Mouse (Mus musculus) midbrain, embryonic 16.5 days (tissue): ENCODE results near the gene Hlcs. TPM values are rescaled to one million over a fixed set of nuclear protein-coding genes. Genes with fewer than 3 reads are reported as not detected.

Source experiments
- ATAC-seq: fragments of 200-750 bp; cut with Nextera tagmentation; 2 replicates; pipeline ENCODE4 v1.8.0; 2017; ENCODE audit warnings: moderate TSS enrichment
- H3K27ac ChIP-seq: fragments of 300-500 bp; sonication (generic); 2 replicates; pipeline ENCODE4 v1.5.1; 2014; ENCODE audit warnings: mild to moderate bottlenecking, low read length, mixed read lengths
- H3K27me3 ChIP-seq: fragments of 300-500 bp; sonication (generic); 2 replicates; pipeline ENCODE4 v1.6.1; 2014; ENCODE audit warnings: low read depth, low read length, mixed read lengths; ENCODE audit not compliant: control insufficient read depth, insufficient read depth
- H3K36me3 ChIP-seq: fragments of 300-500 bp; sonication (generic); 2 replicates; pipeline ENCODE4 v1.6.1; 2014; ENCODE audit warnings: mild to moderate bottlenecking, low read length, moderate library complexity, mixed read lengths; ENCODE audit not compliant: control insufficient read depth, insufficient read depth
- H3K4me1 ChIP-seq: fragments of 300-500 bp; sonication (generic); 2 replicates; pipeline ENCODE4 v1.6.1; 2014; ENCODE audit warnings: mild to moderate bottlenecking, low read length, mixed read lengths; ENCODE audit not compliant: control insufficient read depth, insufficient read depth
- H3K4me2 ChIP-seq: fragments of 300-500 bp; sonication (generic); 2 replicates; pipeline ENCODE4 v1.6.1; 2014; ENCODE audit warnings: mild to moderate bottlenecking, low read length, mixed read lengths
- H3K4me3 ChIP-seq: fragments of 300-500 bp; sonication (generic); 2 replicates; pipeline ENCODE4 v1.5.1; 2014; ENCODE audit warnings: low read depth, mild to moderate bottlenecking, low read length, moderate library complexity, mixed read lengths
- H3K9ac ChIP-seq: fragments of 300-500 bp; sonication (generic); 2 replicates; pipeline ENCODE4 v1.6.1; 2014; ENCODE audit warnings: low read depth, low read length, mixed read lengths
- H3K9me3 ChIP-seq: fragments of 300-500 bp; sonication (generic); replicated peaks from 2 replicates; pipeline ENCODE4 v1.6.1; 2014; ENCODE audit warnings: mild to moderate bottlenecking, low read length, mixed read lengths; ENCODE audit not compliant: control insufficient read depth, poor library complexity, severe bottlenecking
- WGBS: fragments of 180-500 bp; shearing (Covaris S2); extraction: QIAGEN DNeasy Blood & Tissue Kit; methylation state at CpG from one replicate; pipeline ENCODE4 v1.1.7; 2014; 5-methylcytosine and 5-hydroxymethylcytosine counted together
- polyA plus RNA-seq: library from polyadenylated mRNA; unstranded; fragments of >200 nt; fragmentation: Nextera tagmentation; extraction: Ambion mirVana; gene quantifications from 2 replicates; pipeline ENCODE4 v1.2.1, GENCODE M21; 2015

Gene Hlcs
- polyA plus RNA-seq, 1 experiment from 2014 or later, result 8.6 TPM

- H3K4me2 ChIP-seq, result no peak overlapping the region
- no peak overlapping the region for H3K4me3 ChIP-seq
- H3K36me3 ChIP-seq, result no peaks in the 10 kb centered on the region
- no peak overlapping the region for H3K27ac ChIP-seq
- 54% methylated on average over 5 of the region's 5 CpGs for WGBS
- peaks cover 11% of the 10 kb centered on the region for H3K27me3 ChIP-seq
- peaks cover 15% of the 10 kb centered on the region for H3K4me1 ChIP-seq
- no peak for ATAC-seq
- no peaks in the 10 kb centered on the region for H3K9me3 ChIP-seq
- H3K9ac ChIP-seq, result no peak overlapping the region
Observed at GRCm38 (mm10) chr16:94330429-94330828, 17.1 kb upstream of the Hlcs start.

DNA sequence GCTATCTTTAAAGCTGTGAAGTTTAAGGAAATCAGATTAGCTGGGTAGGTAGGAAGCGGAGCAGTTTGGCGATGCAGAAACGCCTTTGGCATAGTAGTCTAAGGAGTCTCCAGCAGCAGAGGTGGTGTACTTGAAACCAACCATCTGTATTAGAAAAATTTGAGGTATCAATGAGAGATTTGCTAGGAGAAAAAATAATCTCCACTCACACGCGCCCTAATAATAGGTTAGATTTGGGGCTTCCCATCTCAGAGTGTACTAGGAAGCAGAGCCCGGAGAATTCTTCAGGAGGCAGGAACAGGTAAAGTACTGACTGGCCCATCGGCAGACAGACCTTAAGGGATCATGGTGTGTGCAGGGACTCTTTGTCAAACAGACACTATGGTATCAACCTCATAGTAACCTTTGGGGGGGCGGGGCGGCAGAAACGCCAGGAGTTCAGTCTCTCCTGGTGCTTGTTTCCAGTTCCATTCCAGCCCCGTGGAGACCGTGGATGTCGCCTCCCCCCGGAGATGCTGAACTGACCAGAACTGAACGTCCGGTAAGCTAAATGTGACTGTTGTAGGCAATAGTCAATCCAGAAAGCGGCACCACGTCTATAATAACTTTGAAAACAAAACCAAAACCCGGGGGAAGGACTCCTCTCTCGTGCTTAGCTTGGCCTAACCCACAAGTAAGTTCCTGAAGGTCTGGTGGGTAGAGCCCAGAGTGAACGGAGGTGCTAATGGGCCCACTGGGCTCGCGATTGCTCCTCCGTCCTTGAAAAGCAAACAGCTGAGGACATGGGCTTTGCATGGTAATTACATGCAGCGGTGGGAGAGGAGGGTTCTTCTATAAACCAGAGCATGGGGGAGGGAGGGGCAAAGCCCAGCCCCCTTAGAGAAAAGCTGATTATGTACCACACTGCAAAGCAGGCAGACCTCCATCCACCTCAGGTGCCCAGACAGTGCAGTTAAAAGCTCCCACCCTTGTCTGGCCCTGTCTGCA, 15.8 kb upstream of the Hlcs start:
- Histone ChIP-seq H3K9me3 (no peaks in the 10 kb centered on the region), H3K4me2 (peak overlapping the region; percentile 64), H3K36me3 (no peaks in the 10 kb centered on the region), H3K4me3 (peak overlapping the region; percentile 37; the same call in 1 of the 2 replicates), H3K27me3 (peaks cover 11% of the 10 kb centered on the region), H3K4me1 (peaks cover 15% of the 10 kb centered on the region), H3K27ac (no peak overlapping the region), H3K9ac (no peak overlapping the region)
- 5% methylated on average over 25 of the region's 25 CpGs for WGBS
- no peak for ATAC-seq

- Histone ChIP-seq H3K9ac (peak within 1 kb of the TSS; percentile 39), H3K27me3 (peaks cover 11% of the 10 kb centered on the region), H3K4me1 (peaks cover 15% of the 10 kb centered on the region), H3K4me2 (peak within 1 kb of the TSS; percentile 64), H3K9me3 (no peaks in the 10 kb centered on the region), H3K36me3 (no peaks in the 10 kb centered on the region), H3K4me3 (peak within 1 kb of the TSS; percentile 37), H3K27ac (no peak within 1 kb of the TSS)
- under 1% methylated on average over 62 of the region's 63 CpGs for WGBS
- ATAC-seq, result no peak
Observed at GRCm38 (mm10) chr16:94327781-94328711, 14.7 kb upstream of the Hlcs start, which contains the start of gene Ripply3. Gene Ripply3, plus strand, starts transcription at chr16:94328420.

DNA sequence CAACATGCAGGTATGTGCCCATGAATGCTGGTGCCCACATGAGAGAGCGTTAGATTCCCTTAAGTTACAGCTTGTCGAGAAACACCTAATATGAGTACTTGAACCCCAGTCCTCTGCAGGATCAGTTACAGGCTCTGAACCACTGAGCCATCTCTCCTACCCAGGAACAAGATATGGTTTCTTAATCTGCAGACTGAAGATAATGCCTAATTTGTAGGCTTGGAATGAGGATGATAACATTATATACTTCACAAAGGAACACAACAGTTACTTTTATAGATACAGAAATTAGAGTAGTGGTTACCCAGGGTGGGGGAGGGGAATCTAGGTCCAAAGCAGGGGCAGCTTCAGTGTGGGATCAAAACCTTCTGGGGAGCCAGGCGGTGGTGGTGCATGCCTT, 12.6 kb upstream of the Hlcs start:
- H3K27me3 ChIP-seq, result peaks cover 11% of the 10 kb centered on the region
- H3K9ac ChIP-seq, result no peak overlapping the region
- H3K4me2 ChIP-seq, result no peak overlapping the region
- no peak overlapping the region for H3K27ac ChIP-seq
- H3K36me3 ChIP-seq, result no peaks in the 10 kb centered on the region
- H3K4me1 ChIP-seq, result peaks cover 15% of the 10 kb centered on the region
- no peak overlapping the region for H3K4me3 ChIP-seq
- no peaks in the 10 kb centered on the region for H3K9me3 ChIP-seq
- ATAC-seq, result no peak
- WGBS, result 94% methylated on average over 3 of the region's 3 CpGs

GRCm38 (mm10) chr16:94323681-94324080, 10.3 kb upstream of the Hlcs start:
- Histone ChIP-seq H3K36me3 (no peaks in the 10 kb centered on the region), H3K27ac (no peak overlapping the region), H3K27me3 (peaks cover 11% of the 10 kb centered on the region), H3K9ac (no peak overlapping the region), H3K4me1 (peaks cover 4% of the 10 kb centered on the region; the same call in 1 of the 2 replicates), H3K9me3 (no peaks in the 10 kb centered on the region), H3K4me3 (no peak overlapping the region), H3K4me2 (no peak overlapping the region)
- no peak for ATAC-seq
- WGBS, result 82% methylated on average over 5 of the region's 5 CpGs

- 82% methylated on average over 5 of the region's 5 CpGs for WGBS
Observed at GRCm38 (mm10) chr16:94320223-94320622, 6.9 kb upstream of the Hlcs start.

GRCm38 (mm10) chr16:94317752-94318151, 4.4 kb upstream of the Hlcs start:
- no peaks in the 10 kb centered on the region for H3K27me3 ChIP-seq
- H3K4me2 ChIP-seq, result no peak overlapping the region
- no peaks in the 10 kb centered on the region for H3K36me3 ChIP-seq
- 88% methylated on average over 5 of the region's 5 CpGs for WGBS
- no peak for ATAC-seq
- peaks cover 5% of the 10 kb centered on the region for H3K4me1 ChIP-seq
- H3K9me3 ChIP-seq, result no peaks in the 10 kb centered on the region
- no peak overlapping the region for H3K9ac ChIP-seq
- H3K4me3 ChIP-seq, result no peak overlapping the region
- no peak overlapping the region for H3K27ac ChIP-seq

More at GRCm38 (mm10) chr16:94320223-94320622, 6.9 kb upstream of the Hlcs start:
- H3K27me3 ChIP-seq, result no peaks in the 10 kb centered on the region
- no peak overlapping the region for H3K4me2 ChIP-seq
- no peaks in the 10 kb centered on the region for H3K9me3 ChIP-seq
- H3K36me3 ChIP-seq, result no peaks in the 10 kb centered on the region
- ATAC-seq, result no peak
- H3K27ac ChIP-seq, result no peak overlapping the region
- H3K4me1 ChIP-seq, result no peaks in the 10 kb centered on the region
- H3K9ac ChIP-seq, result no peak overlapping the region
- no peak overlapping the region for H3K4me3 ChIP-seq

DNA sequence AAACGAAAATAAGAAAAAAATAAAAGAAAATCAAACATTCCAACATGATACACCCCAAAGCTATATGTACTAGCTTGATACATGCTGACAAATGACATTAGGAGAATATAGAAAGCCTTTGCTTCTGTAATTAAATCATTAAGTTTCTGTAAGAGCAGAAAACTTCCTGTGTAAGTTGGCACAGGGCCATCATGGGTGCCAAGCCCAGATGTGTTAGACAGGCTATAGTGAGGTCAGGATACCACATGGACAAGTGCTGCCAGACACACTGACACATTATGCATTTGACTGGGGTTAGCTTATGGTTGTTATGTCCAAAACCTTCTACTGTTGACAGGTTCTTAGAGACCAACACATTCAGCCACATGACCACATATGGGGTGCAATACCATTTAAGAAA, 1.8 kb upstream of the Hlcs start:
- Histone ChIP-seq H3K9me3 (no peaks in the 10 kb centered on the region), H3K4me1 (peaks cover 16% of the 10 kb centered on the region), H3K4me3 (no peak overlapping the region), H3K27ac (no peak overlapping the region), H3K36me3 (no peaks in the 10 kb centered on the region), H3K27me3 (no peaks in the 10 kb centered on the region), H3K4me2 (no peak overlapping the region), H3K9ac (no peak overlapping the region)
- ATAC-seq, result no peak
- 42% methylated on average over 1 of the region's 1 CpGs for WGBS
